Mouse (Mus musculus) stomach, adult 2 months (tissue): ENCODE results near the gene Vmn1r19. TPM values are rescaled to one million over a fixed set of nuclear protein-coding genes. Genes with fewer than 3 reads are reported as not detected.

Experiments
- polyA plus RNA-seq: library from polyadenylated mRNA; depleted of rRNA; stranded (reverse); fragments of >200 nt; gene quantifications from 2 replicates; pipeline ENCODE4 v1.2.3, GENCODE M21; 2012; rRNA removed

Gene Vmn1r19
- polyA plus RNA-seq, result not detected in 2 replicates

GRCm38 (mm10) chr6:57403480-57403879 lies at the start of gene Vmn1r19:
Gene Vmn1r19 (plus strand): TSS chr6:57403780.

GRCm38 (mm10) chr6:57363627-57364026 lies 40.0 kb upstream of the Vmn1r19 start, which contains the start of gene Vmn1r17:
Gene Vmn1r17 (minus strand): TSS chr6:57363727.

GRCm38 (mm10) chr6:57395683-57396082 lies 7.9 kb upstream of the Vmn1r19 start, which contains the start of gene Vmn1r18:
Gene Vmn1r18 (minus strand): TSS chr6:57395783.

GRCm38 (mm10) chr6:57428630-57429029 lies 25.1 kb downstream of the Vmn1r19 start, which contains the start of gene Vmn1r20:
Gene Vmn1r20 (plus strand): TSS chr6:57428930.

Other genes with a start within 250 kb of the Vmn1r19 start
- gene Vmn1r12, start 246.9 kb upstream of the Vmn1r19 start, polyA plus RNA-seq, result not detected in 2 replicates
- gene Vmn1r13, start 200.5 kb upstream of the Vmn1r19 start, polyA plus RNA-seq, result not detected in 2 replicates
- gene Vmn1r14, start 172.1 kb upstream of the Vmn1r19 start, polyA plus RNA-seq, result not detected in 2 replicates
- gene Vmn1r15, start 145.8 kb upstream of the Vmn1r19 start, polyA plus RNA-seq, result not detected in 2 replicates
- gene Vmn1r16, start 74.3 kb upstream of the Vmn1r19 start, polyA plus RNA-seq, result not detected in 2 replicates
- not detected in 2 replicates for gene Vmn1r17, start 40.1 kb upstream of the Vmn1r19 start, polyA plus RNA-seq
- not detected in 2 replicates for gene Vmn1r18, start 8.0 kb upstream of the Vmn1r19 start, polyA plus RNA-seq
- gene Vmn1r20, start 25.1 kb downstream of the Vmn1r19 start, polyA plus RNA-seq, result not detected in 2 replicates
- 0.12 and 0.27 TPM in 2 replicates for gene Ppm1k, start 131.7 kb downstream of the Vmn1r19 start, polyA plus RNA-seq
- gene Herc6, start 177.2 kb downstream of the Vmn1r19 start, polyA plus RNA-seq, result 1.3 and 1.7 TPM in 2 replicates